Mouse (Mus musculus) hematopoietic stem cell, adult 5-6 weeks (primary cell): Measurements from ENCODE around the gene Cdkl4. TPM values are rescaled to one million over a fixed set of nuclear protein-coding genes. Genes with fewer than 3 reads are reported as not detected.
"Not testable (repeated sequence)": the region's sequence is repeated elsewhere in the genome, so short reads cannot be mapped to it uniquely, and the experiment has no call there.

Experiments used
- ATAC-seq, 2 experiments: fragments of 125-278 bp in 1 of 2; replicated peaks in 1 of 2; 2 replicates each; pipeline ENCODE4 v1.8.0; 2016 to 2017; ENCODE audit warnings: inconsistent platforms in 2 of 2, mild to moderate bottlenecking in 2 of 2, moderate number of reproducible peaks in 2 of 2, low read depth in 1 of 2, moderate TSS enrichment in 1 of 2; ENCODE audit not compliant: low FRiP score in 2 of 2, poor library complexity in 2 of 2, severe bottlenecking in 2 of 2, insufficient read depth in 1 of 2, low TSS enrichment in 1 of 2
- total RNA-seq: library from RNA; stranded (forward); fragments of 172-1452, 232-1000 nt; gene quantifications from 2 replicates; pipeline ENCODE4 v1.2.3, GENCODE M21; 2017

Gene Cdkl4
- total RNA-seq, 1 experiment from 2014 or later, result not detected

GRCm38 (mm10) chr17:80569718-80570117 is 7.9 kb downstream of the Cdkl4 start:
- not testable (repeated sequence) for ATAC-seq

GRCm38 (mm10) chr17:80568842-80569601 is 8.6 kb downstream of the Cdkl4 start:
- ATAC-seq, result no peak

- no peak for ATAC-seq
Measured at GRCm38 (mm10) chr17:80568441-80568840, 9.2 kb downstream of the Cdkl4 start.

GRCm38 (mm10) chr17:80564611-80564924 is 13.0 kb downstream of the Cdkl4 start:
- peak; percentile 78 to 86 for ATAC-seq

- ATAC-seq, result peak in 1 of 2 experiments; percentile 21; a peak in 1 of 4 replicates
Measured at GRCm38 (mm10) chr17:80563762-80564610, 13.6 kb downstream of the Cdkl4 start.

GRCm38 (mm10) chr17:80562792-80563191 is 14.8 kb downstream of the Cdkl4 start:
- ATAC-seq, result no peak

GRCm38 (mm10) chr17:80560669-80561401 is 16.8 kb downstream of the Cdkl4 start:
- peak; percentile 77 to 78 for ATAC-seq

GRCm38 (mm10) chr17:80559745-80560144 is 17.9 kb downstream of the Cdkl4 start:
- no peak for ATAC-seq

- no peak for ATAC-seq
Measured at GRCm38 (mm10) chr17:80559050-80559449, 18.6 kb downstream of the Cdkl4 start.

- no peak for ATAC-seq
Measured at GRCm38 (mm10) chr17:80558583-80558982, 19.0 kb downstream of the Cdkl4 start.

- no peak for ATAC-seq
Measured at GRCm38 (mm10) chr17:80557461-80557860, 20.2 kb downstream of the Cdkl4 start.

- peak; percentile 90 to 93 for ATAC-seq
Measured at GRCm38 (mm10) chr17:80553318-80554270, 24.0 kb downstream of the Cdkl4 start.

- no peak for ATAC-seq
Measured at GRCm38 (mm10) chr17:80552653-80553052, 25.0 kb downstream of the Cdkl4 start.

GRCm38 (mm10) chr17:80550981-80551380 is 26.6 kb downstream of the Cdkl4 start:
- ATAC-seq, result no peak

- no peak for ATAC-seq
Measured at GRCm38 (mm10) chr17:80546846-80547245, 30.8 kb downstream of the Cdkl4 start.

GRCm38 (mm10) chr17:80546227-80546626 is 31.4 kb downstream of the Cdkl4 start:
- ATAC-seq, result peak in 1 of 2 experiments; percentile 69; a peak in 1 of 4 replicates

GRCm38 (mm10) chr17:80543646-80544045 is 34.0 kb downstream of the Cdkl4 start:
- no peak for ATAC-seq
